Mouse (Mus musculus) CH12.LX (cell line): ENCODE measurements around the gene Card9.

Source experiments
- CHD2 ChIP-seq: IDR thresholded peaks from 2 replicates; pipeline ENCODE4 v1.6.1; 2011; ENCODE audit warnings: low read length, improper control_type of control experiment
- CTCF ChIP-seq, 2 experiments: IDR thresholded peaks in 1 of 2; conservative IDR thresholded peaks in 1 of 2; 2 replicates each; pipeline ENCODE4 v1.5.1; 2011 to 2012; ENCODE audit warnings: low read depth in 2 of 2, low read length in 2 of 2, improper control_type of control experiment in 1 of 2, inconsistent platforms in 1 of 2, mild to moderate bottlenecking in 1 of 2, moderate library complexity in 1 of 2
- ELF1 ChIP-seq: IDR thresholded peaks from 2 replicates; pipeline ENCODE4 v1.6.1; 2014; ENCODE audit warnings: low read depth, mild to moderate bottlenecking, inconsistent platforms, low read length, improper control_type of control experiment
- EP300 ChIP-seq: IDR thresholded peaks from 2 replicates; pipeline ENCODE4 v1.6.1; 2011; ENCODE audit warnings: low read length, improper control_type of control experiment
- HCFC1 ChIP-seq: IDR thresholded peaks from 2 replicates; pipeline ENCODE4 v1.6.1; 2012; ENCODE audit warnings: low read depth, mild to moderate bottlenecking, inconsistent platforms, low read length, improper control_type of control experiment
- MAX ChIP-seq: IDR thresholded peaks from 2 replicates; pipeline ENCODE4 v1.6.1; 2011; ENCODE audit warnings: low read length, improper control_type of control experiment
- POLR2A ChIP-seq: IDR thresholded peaks from 2 replicates; pipeline ENCODE4 v1.6.1; 2011; ENCODE audit warnings: low read depth, mild to moderate bottlenecking, improper control_type of control experiment, low read length
- USF1 ChIP-seq: IDR thresholded peaks from 2 replicates; pipeline ENCODE4 v1.6.1; 2014; ENCODE audit warnings: low read depth, mild to moderate bottlenecking, inconsistent platforms, low read length, improper control_type of control experiment
- USF2 ChIP-seq: conservative IDR thresholded peaks from 2 replicates; pipeline ENCODE4 v1.6.1; 2011; ENCODE audit warnings: low read depth, low read length, improper control_type of control experiment
- ZC3H11A ChIP-seq: IDR thresholded peaks from 2 replicates; pipeline ENCODE4 v1.6.1; 2012; ENCODE audit warnings: low read depth, mild to moderate bottlenecking, inconsistent platforms, low read length, improper control_type of control experiment

GRCm38 (mm10) chr2:26348241-26348640 is 12.5 kb downstream of the Card9 start:
- TF ChIP-seq EP300, result no peak
- TF ChIP-seq USF1, result no peak
- no peak for TF ChIP-seq CTCF (conservative IDR thresholded peaks at IDR 0.05 in 1 of 2, IDR thresholded peaks at IDR 0.05 in 1 of 2; ENCODE audit: low read depth in 2 of 2, low read length in 2 of 2)
- TF ChIP-seq ELF1, result no peak
- no peak for TF ChIP-seq CHD2
- no peak for TF ChIP-seq POLR2A
- no peak for TF ChIP-seq ZC3H11A
- TF ChIP-seq MAX, result no peak
- TF ChIP-seq HCFC1, result no peak
- TF ChIP-seq USF2, result no peak
